Mouse (Mus musculus) cerebellum, adult 9-11 months (tissue): ENCODE data around the gene Mcu.

ENCODE experiments used
- DNase-seq: peaks from one replicate; pipeline ENCODE4 v3.0.0; 2022

The Mcu gene

GRCm38 (mm10) chr10:59481381-59481780 is 135.1 kb downstream of the Mcu start:
- DNase-seq, result no peak

- DNase-seq, result peak; percentile 81
Measured at GRCm38 (mm10) chr10:59470451-59470850, 146.0 kb downstream of the Mcu start.

- DNase-seq, result no peak
Measured at GRCm38 (mm10) chr10:59467297-59467696, 149.2 kb downstream of the Mcu start.

DNA sequence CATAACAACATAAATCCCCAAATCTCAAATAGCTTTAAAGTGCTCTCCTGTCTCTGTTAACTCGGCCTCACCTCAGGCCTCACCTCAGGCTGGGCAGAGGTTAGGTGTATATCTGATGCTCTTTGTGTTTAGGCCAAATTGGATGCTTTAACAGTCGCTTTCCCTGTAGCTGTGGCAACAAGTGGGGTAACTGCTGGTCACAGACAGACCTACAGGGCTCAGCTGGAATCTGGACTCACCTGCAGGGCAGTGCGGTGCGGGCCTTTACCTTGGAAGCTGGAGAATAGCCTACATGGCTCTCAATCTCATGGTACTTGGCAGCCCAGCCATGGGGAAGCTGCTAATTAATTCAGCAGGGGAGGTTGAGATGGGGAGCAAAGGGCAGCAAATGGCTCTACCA is 149.9 kb downstream of the Mcu start:
- DNase-seq, result no peak

DNA sequence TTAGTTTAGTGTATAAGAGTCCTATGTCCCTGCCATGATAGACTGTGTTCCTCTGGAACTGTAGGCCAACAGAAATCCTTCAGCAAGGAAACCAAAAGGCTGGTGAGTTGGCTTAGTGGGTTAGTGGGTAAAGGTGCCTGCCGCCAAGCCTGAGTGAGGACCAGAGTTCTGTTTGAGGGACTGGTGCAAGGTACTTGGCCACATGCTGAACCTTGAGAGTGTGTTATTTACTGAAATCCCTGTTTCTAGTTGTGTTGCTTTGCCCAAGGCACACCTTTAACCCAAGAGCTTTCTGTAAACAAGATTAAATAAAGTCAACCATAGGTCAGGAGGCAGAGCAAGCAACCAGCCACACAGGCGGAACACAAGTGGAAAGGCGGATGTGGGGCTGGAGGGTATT is 150.9 kb downstream of the Mcu start:
- DNase-seq, result no peak

DNA sequence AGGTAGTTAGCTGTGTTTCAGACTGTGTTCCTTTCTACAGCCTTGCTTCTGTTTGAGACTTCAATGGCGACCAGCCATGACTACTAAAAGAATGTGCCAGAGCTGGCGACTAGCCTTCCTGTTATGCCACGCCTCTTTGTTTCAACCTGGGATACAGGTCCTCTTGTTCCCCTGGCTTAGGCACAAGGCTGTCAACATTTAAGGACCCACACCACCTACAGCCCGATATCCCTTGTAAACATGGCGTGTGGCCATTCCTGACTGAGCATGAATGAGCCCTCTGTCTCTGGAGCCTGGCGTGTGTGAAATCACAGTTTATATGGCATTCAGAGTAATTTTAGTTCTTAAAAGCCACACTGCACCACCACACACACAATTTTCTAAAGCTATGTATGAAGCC is 154.2 kb downstream of the Mcu start:
- no peak for DNase-seq

GRCm38 (mm10) chr10:59459767-59460166 is 156.7 kb downstream of the Mcu start:
- DNase-seq, result peak; percentile 35

DNA sequence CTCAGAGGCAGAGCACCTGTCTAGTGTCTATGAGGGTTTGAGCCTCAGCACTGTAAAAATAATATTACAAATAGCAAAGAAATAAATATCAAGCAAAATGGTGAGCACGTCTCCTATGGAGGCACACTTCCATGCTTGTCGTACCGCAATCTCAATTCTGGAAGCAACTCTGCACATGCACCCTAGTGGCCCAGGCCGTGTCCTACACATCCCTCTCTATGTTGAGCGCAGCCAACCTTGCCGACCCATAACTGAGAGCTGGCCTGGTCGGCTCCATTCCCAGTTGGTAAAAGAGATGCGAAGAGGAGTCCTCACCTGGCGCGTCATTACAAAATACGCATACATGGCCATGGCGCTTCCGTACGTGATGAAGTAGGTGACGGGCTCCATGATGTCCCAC is 161.9 kb downstream of the Mcu start:
- DNase-seq, result no peak

DNA sequence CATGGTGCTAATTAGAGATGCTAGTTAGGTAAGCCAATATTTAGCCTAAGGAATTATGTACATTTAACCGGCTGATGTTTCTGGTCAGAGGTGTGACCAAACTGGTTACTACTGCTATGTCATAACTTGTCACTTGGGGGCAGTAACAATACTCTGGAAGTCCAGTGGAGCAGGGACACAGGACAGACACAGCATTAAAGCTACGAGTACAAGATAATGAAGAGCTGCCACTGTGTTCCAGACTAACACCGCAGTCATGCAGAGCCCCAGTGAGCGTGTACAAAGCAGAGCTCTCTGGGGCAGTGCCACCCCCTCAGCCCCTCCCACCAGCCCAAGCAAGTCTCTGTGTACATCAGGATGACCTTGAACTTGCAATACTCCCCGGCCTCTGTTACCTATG is 164.7 kb downstream of the Mcu start:
- no peak for DNase-seq

DNA sequence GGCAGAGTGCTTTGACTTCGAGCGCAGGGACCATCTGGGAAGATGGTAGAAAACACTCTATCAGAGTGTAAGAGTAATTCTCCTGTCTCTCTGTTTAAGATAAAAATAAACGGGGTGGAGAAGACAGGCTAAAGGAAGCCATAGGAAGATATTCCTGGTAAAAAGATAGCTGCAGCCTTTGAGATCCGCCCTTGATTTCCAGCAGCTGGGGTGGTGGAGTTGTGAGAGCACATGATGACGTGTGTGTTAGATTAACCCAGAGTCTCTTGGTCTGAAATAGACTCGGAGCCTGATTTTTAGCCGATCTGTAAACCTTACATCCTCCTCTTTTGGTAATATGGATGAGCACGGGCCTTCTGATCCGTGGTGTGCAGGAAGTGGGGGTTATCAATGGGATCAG is 168.9 kb downstream of the Mcu start:
- DNase-seq, result no peak

DNA sequence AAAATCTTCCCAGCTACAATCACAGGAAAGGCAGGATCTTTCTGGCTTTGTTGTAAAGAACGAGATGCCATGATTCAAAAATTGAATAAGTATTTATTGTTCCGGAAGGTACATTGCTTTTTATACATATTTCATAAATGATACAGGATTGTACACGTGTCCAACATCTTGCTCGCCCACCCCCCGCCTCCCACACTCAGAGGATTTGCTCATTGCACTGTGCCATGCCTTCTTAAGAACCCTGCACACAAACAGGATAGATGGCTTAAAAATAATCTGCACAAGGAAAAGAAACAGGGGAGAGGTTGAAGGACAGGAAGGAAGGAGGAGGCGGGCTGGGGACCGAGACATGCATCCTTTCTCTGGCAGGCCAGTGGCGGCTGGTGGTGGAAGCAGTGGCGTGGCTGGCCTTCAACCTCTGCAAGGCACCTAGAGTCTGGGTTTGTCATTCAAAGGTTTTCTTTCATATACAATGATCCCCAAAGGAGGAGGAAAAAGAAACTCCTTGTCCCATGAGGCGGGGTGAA is 169.5 kb downstream of the Mcu start:
- no peak for DNase-seq

DNA sequence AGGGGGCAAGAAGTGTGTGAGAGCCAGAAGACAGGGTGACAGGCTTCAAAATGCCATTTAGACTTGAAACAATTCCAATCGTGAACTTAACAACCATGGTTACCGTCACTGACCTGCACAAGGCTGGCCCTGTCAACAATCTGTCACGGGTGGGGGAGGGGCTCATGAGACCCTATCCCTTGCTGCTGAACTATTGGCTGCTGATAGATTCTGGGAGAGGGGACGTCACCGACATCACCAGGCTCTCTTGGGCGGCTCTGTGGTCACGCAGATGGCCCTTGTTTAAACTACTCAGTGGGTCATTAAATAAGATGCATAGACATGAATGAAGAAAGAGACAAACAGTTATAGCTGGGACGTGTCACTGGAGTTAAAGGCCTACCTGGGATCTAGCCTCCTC is 171.9 kb downstream of the Mcu start:
- DNase-seq, result no peak

DNA sequence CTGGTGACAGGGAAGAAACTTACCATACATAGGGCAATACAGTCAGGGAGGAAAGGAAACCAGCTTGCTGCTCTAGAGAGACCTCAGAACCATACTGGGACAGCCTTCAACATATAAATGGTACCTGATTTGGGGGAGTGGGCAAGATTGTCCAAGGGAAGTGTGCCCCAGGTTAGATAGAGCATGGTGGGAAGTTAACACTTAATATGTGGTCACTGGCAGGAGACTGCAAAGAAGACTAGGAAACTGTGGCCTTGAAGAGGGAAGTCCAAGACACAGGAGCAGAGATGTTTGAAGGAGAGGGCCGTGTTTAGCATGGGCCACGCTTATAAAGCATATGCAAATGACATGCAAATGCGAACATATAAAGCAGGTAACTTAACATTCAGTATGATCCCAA is 172.4 kb downstream of the Mcu start:
- no peak for DNase-seq

GRCm38 (mm10) chr10:59443212-59443611 is 173.3 kb downstream of the Mcu start:
- no peak for DNase-seq

- no peak for DNase-seq
Measured at GRCm38 (mm10) chr10:59441735-59442134, 174.8 kb downstream of the Mcu start, which contains the start of gene Oit3. TSS of gene Oit3 (minus strand) at chr10:59441778.

DNA sequence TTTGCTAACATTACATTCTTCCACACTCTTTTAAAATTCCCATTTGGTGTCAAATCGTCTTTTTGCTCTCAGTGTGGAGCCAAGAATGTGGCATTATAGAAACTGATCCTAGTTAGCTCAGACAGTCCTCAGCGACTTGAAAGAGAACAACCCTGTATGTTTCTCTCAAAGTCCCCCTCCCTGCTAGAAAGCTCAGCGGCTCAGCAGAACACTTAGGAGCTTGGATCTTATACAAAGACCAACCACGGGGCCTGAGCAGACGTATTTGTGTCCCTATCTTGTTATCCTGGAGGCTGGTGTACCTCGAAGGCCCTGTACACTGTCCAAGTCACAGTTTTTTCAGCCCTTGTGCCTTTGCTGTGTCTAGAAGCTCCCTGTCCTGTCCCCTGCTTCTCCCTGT is 176.3 kb downstream of the Mcu start:
- DNase-seq, result no peak

DNA sequence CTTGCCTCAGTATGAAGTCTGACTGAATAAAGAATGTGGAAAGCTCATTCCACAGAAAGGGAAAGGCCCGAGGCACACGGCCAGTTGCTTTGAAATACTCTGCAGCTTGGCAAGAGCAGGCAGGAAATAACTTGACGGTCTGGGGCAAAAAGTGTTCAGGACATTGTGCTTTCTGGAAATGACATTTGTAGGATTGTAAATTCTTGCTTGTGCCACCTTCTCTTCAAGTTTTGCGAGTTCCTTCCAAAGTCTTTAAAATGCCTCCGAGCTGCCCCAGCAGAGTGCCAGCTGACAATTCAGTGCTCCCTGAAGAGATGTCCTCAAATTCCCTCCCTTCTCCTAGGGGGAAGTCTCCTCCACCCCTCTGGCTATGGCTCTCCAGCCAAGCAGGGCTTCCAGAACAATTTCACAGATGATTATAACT is 177.0 kb downstream of the Mcu start:
- DNase-seq, result no peak

DNA sequence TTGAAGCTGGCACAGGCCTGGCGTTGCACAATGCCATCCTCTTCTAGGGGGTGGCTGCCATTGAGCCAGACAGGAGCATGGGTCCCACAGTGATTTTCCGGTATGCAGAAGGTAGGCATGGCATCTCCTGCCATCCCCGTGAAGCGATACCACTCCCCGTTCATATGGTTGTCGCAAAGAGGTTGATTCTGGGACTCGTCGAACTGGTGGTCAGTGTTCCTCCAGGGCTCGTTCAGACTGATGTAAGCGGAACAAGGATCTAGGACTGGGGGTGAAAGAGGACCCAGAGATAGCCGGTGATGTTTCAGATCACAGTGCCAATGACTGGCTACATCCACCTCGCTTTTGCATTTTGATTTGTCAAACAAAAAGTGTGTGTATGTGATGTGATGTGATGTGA is 177.8 kb downstream of the Mcu start:
- DNase-seq, result no peak

- no peak for DNase-seq
Measured at GRCm38 (mm10) chr10:59435746-59436145, 180.7 kb downstream of the Mcu start.

GRCm38 (mm10) chr10:59430701-59431218 is 185.7 kb downstream of the Mcu start:
- DNase-seq, result no peak

GRCm38 (mm10) chr10:59429448-59430135 is 186.9 kb downstream of the Mcu start:
- DNase-seq, result no peak

DNA sequence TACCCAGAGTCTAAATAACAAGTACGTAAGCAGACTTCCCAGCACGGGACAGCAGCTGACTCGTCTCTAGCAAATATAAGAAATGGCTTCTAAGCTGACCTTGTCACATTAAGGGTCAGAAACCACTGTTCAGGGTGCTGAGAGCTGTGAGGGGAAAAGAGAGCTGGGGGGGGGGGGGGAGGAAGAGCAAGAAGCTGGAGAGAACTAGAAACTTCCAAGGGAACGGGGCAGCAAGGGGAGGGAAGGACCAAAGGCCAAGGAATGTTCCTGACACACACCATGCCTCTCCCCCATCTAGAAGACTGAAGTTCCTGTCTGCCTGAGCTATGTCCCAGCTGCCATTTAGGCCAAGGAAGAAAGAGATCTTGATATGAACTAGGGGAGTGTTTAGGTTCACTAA is 190.1 kb downstream of the Mcu start:
- DNase-seq, result no peak

DNA sequence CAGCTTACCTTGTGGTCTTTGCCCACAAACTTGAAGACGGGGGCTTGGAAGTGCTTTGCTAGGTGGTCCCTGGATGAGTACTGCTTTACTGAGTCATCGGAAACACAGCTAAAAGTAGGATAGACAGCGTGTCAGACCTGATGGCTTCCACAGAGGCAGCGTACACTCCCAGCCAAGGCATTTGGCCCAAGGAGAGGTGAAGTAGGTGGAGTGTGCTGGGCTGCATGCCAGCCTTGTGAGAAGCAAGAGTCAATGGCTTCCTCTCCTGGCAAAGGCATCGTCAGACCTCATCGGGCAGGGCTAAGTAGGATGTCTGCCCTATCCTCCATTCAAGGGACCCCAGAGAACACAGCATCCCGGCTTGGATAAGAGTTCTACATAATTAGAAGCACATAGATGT is 191.1 kb downstream of the Mcu start:
- DNase-seq, result peak; percentile 38

- DNase-seq, result no peak
Measured at GRCm38 (mm10) chr10:59424453-59424852, 192.0 kb downstream of the Mcu start.

- DNase-seq, result no peak
Measured at GRCm38 (mm10) chr10:59419516-59419915, 197.0 kb downstream of the Mcu start.
